ENCODE assay signal across 8 mouse cellular contexts in genomic region chr2:132143943-132144927, GRCm38 (mm10). TPM values are rescaled to one million over a fixed set of nuclear protein-coding genes. Genes with fewer than 3 reads are reported as not detected.
A peak's percentile ranks its signal among the peaks of the same experiment; 100 is the strongest.
DNase-seq lines count a peak whose midpoint lies in the region; ATAC-seq and TF ChIP-seq lines count a peak whose summit lies in the region.

No protein-coding gene starts in this region.

- peak overlapping the region; percentile 100 for H3K4me2 ChIP-seq in heart, embryonic 16.5 days (ENCODE audit: low read depth, low read length)
- peak overlapping the region; percentile 93 for H3K4me2 ChIP-seq in limb, embryonic 14.5 days (replicated peaks; ENCODE audit: low read depth, low read length, severe bottlenecking)
- H3K4me2 ChIP-seq in neural tube, embryonic 12.5 days (replicated peaks) = peak overlapping the region; percentile 92

- H3K4me1 ChIP-seq in heart, embryonic 16.5 days (ENCODE audit: control insufficient read depth, insufficient read depth, low read length) = peaks cover 6% of the 10 kb centered on the region
- peaks cover 10% of the 10 kb centered on the region for H3K4me1 ChIP-seq in limb, embryonic 14.5 days (ENCODE audit: control insufficient read depth, insufficient read depth, low read length)
- peaks cover 13% of the 10 kb centered on the region for H3K4me1 ChIP-seq in neural tube, embryonic 12.5 days

- H3K27me3 ChIP-seq in heart, embryonic 16.5 days (ENCODE audit: control insufficient read depth, insufficient read depth, low read length) = no peaks in the 10 kb centered on the region; the same call in 1 of the 2 replicates
- peaks cover 4% of the 10 kb centered on the region; the same call in 1 of the 2 replicates for H3K27me3 ChIP-seq in limb, embryonic 14.5 days (ENCODE audit: control insufficient read depth, insufficient read depth, low read length)
- H3K27me3 ChIP-seq in neural tube, embryonic 12.5 days (replicated peaks) = no peaks in the 10 kb centered on the region

- 4% methylated on average over 66 of the region's 66 CpGs for WGBS in heart, embryonic 16.5 days
- 3% methylated on average over 54 of the region's 66 CpGs for WGBS in limb, embryonic 14.5 days
- 2% methylated on average over 61 of the region's 66 CpGs for WGBS in neural tube, embryonic 12.5 days

- H3K9me3 ChIP-seq in heart, embryonic 16.5 days (replicated peaks; ENCODE audit: control insufficient read depth, low read length) = no peaks in the 10 kb centered on the region
- H3K9me3 ChIP-seq in limb, embryonic 14.5 days (ENCODE audit: control insufficient read depth, low read length) = no peaks in the 10 kb centered on the region
- no peaks in the 10 kb centered on the region for H3K9me3 ChIP-seq in neural tube, embryonic 12.5 days

- peak overlapping the region; percentile 87 for H3K27ac ChIP-seq in gastrocnemius, adult 2 months
- H3K27ac ChIP-seq in heart, embryonic 16.5 days (ENCODE audit: low read length) = peak overlapping the region; percentile 23
- no peak overlapping the region for H3K27ac ChIP-seq in limb, embryonic 14.5 days (replicated peaks; ENCODE audit: low read depth, low read length)
- H3K27ac ChIP-seq in neural tube, embryonic 12.5 days = no peak overlapping the region

- peak overlapping the region; percentile 90 for H3K9ac ChIP-seq in heart, embryonic 16.5 days (ENCODE audit: low read length)
- H3K9ac ChIP-seq in limb, embryonic 14.5 days (ENCODE audit: low read depth, low read length, severe bottlenecking) = peak overlapping the region; percentile 80
- peak overlapping the region; percentile 87 for H3K9ac ChIP-seq in neural tube, embryonic 12.5 days

- 0 out of 2 replicates have a peak, but pooled peaks cover 2% of the 10 kb centered on the region for H3K36me3 ChIP-seq in heart, embryonic 16.5 days (ENCODE audit: control insufficient read depth, insufficient read depth)
- H3K36me3 ChIP-seq in limb, embryonic 14.5 days (ENCODE audit: control insufficient read depth, insufficient read depth, low read length) = 0 out of 2 replicates have a peak, but pooled peaks cover 3% of the 10 kb centered on the region
- 0 out of 2 replicates have a peak, but pooled peaks cover 4% of the 10 kb centered on the region for H3K36me3 ChIP-seq in neural tube, embryonic 12.5 days

- peak overlapping the region; percentile 98 for H3K4me3 ChIP-seq in gastrocnemius, adult 2 months
- peak overlapping the region; percentile 94 for H3K4me3 ChIP-seq in heart, embryonic 16.5 days (ENCODE audit: low read length)
- H3K4me3 ChIP-seq in limb, embryonic 14.5 days (replicated peaks; ENCODE audit: low read length) = peak overlapping the region; percentile 79
- peak overlapping the region; percentile 90 for H3K4me3 ChIP-seq in neural tube, embryonic 12.5 days

- TF ChIP-seq CTCF in gastrocnemius, adult 2 months (IDR thresholded peaks at IDR 0.05) = no peak

- ATAC-seq in heart, embryonic 16.5 days (replicated peaks; ENCODE audit: extremely low read depth, insufficient read depth, low FRiP score) = no peak; the same call in 1 of the 2 replicates
- peak; percentile 39 for ATAC-seq in limb, embryonic 14.5 days (ENCODE audit: low FRiP score, low read depth)
- peak; percentile 60 for ATAC-seq in neural tube, embryonic 12.5 days (ENCODE audit: low FRiP score, low read depth)

- TF ChIP-seq POLR2A in limb, embryonic 14.5 days (IDR thresholded peaks at IDR 0.05; ENCODE audit: borderline replicate concordance, extremely low read depth, insufficient read depth, insufficient read length) = no peak

- peak; percentile 61 for DNase-seq in gastrocnemius, adult 2 months
- DNase-seq in gastrocnemius, adult 8-10 months (ENCODE audit: low spot score in 2 of 2) = no peak
- DNase-seq in ES-CJ7 (ENCODE audit: low read depth, low spot score) (peak; percentile 45), adipocyte (ENCODE audit: low spot score) (no peak)
- peak; percentile 43 to 49 for DNase-seq in cerebellum, postnatal 36 days
- DNase-seq in limb, embryonic 14.5 days (ENCODE audit: low spot score) = no peak

- intact Hi-C loops in gastrocnemius, adult 2 months (cut with DNase I) = loop anchor here (10.0 kb wide), 1 partner anchor 71 kb away; no protein-coding TSS in a partner anchor

RNA-seq across cellular contexts. Expression of gene Slc23a2, which starts 0.7 kb away (rescaled TPM):
- total RNA-seq in gastrocnemius, adult 2 months (2021) = 10 to 100 TPM in 1 of 2 experiments, 1 to 10 TPM in 1; 7.7 to 10.8 TPM
- total RNA-seq in gastrocnemius, adult 8-10 months (2022) = 10 to 100 TPM in 2 of 4 experiments, 1 to 10 TPM in 2; 8.0 to 10.3 (median 9.6) TPM
- 9.5 and 10.4 TPM in 2 replicates for polyA plus RNA-seq in heart, embryonic 16.5 days (2015; fragmentation: Nextera tagmentation; extraction: Ambion mirVana)
- polyA plus RNA-seq in limb, embryonic 14.5 days (2012; rRNA removed) = 17.6 and 22.7 TPM in 2 replicates
- polyA plus RNA-seq in limb, embryonic 14.5 days (2014; fragmentation: Nextera tagmentation; extraction: Ambion mirVana) = 15.6 and 19.9 TPM in 2 replicates
- 18.9 and 21.1 TPM in 2 replicates for polyA plus RNA-seq in neural tube, embryonic 12.5 days (2016; fragmentation: Nextera tagmentation; extraction: Ambion mirVana)

Comparison
In these comparisons a context has a peak if more than half of its experiments do, and no peak if none do; other contexts are left out.
1. DNase-seq: peak in gastrocnemius, adult 2 months (single experiment), ES-CJ7 (single experiment) and cerebellum, postnatal 36 days (2 of 2); none in gastrocnemius, adult 8-10 months (0 of 2), limb, embryonic 14.5 days (single experiment) and adipocyte (single experiment).
2. H3K27ac ChIP-seq: peak in gastrocnemius, adult 2 months (single experiment) and heart, embryonic 16.5 days (single experiment); none in limb, embryonic 14.5 days (single experiment) and neural tube, embryonic 12.5 days (single experiment).
3. Peak in every context shown above with its lines, with median percentiles within 50 percentile points of each other: H3K4me3 ChIP-seq, H3K4me2 ChIP-seq and H3K9ac ChIP-seq.